Mouse (Mus musculus) left cerebral cortex, postnatal 36 days (tissue): ENCODE measurements around the gene Tmem38a. TPM values are rescaled to one million over a fixed set of nuclear protein-coding genes. Genes with fewer than 3 reads are reported as not detected.
A peak's percentile ranks its signal among the peaks of the same experiment; 100 is the strongest.

Experiments used
- DNase-seq, 2 experiments: peaks; one replicate each; pipeline ENCODE4 v3.0.0; 2021 to 2022; ENCODE audit warnings: low spot score in 2 of 2, mixed read lengths in 1 of 2
- intact Hi-C: fragments of 180-260 bp; cut with DNase I; formaldehyde crosslinking; loops from one replicate; pipeline ENCODE4 v1.15.1; 2025
- total RNA-seq, 2 experiments: library from RNA; stranded (reverse); gene quantifications; 2 replicates each; pipeline ENCODE4 v1.2.3; 2021

Gene Tmem38a
- 100 to 1,000 TPM; 121 to 137 TPM for total RNA-seq

GRCm38 (mm10) chr8:72571611-72572473 lies at the start of gene Tmem38a:
Gene Tmem38a, plus strand, starts transcription at chr8:72572055.
- peak; percentile 84 to 90 for DNase-seq
- intact Hi-C loops = loop anchor here (1.0 kb wide), 1 partner anchor 24 kb away; the partner anchor contains the start of gene Med26

GRCm38 (mm10) chr8:72532103-72532502 lies 39.8 kb upstream of the Tmem38a start:
- intact Hi-C loops = no loop called here
- no peak for DNase-seq

GRCm38 (mm10) chr8:72534888-72535287 lies 37.0 kb upstream of the Tmem38a start:
- intact Hi-C loops = no loop called here

GRCm38 (mm10) chr8:72539234-72539633 lies 32.6 kb upstream of the Tmem38a start:
- intact Hi-C loops = no loop called here
- DNase-seq = no peak

More at GRCm38 (mm10) chr8:72534888-72535287, 37.0 kb upstream of the Tmem38a start:
- DNase-seq = no peak

GRCm38 (mm10) chr8:72547122-72547801 lies 24.6 kb upstream of the Tmem38a start:
- intact Hi-C loops = no loop called here
- DNase-seq = peak in 1 of 2 experiments; percentile 15

GRCm38 (mm10) chr8:72547802-72548643 lies 23.8 kb upstream of the Tmem38a start, which contains the start of gene Med26:
Gene Med26, minus strand, starts transcription at chr8:72548270.
- DNase-seq = peak; percentile 98 to 99
- intact Hi-C loops = loop anchor here (1.0 kb wide), 2 partner anchors 23 to 56 kb away; partner anchors contain the start of genes Slc35e1 and Smim7

GRCm38 (mm10) chr8:72548644-72549313 lies 23.1 kb upstream of the Tmem38a start:
- DNase-seq = peak in 1 of 2 experiments; percentile 5
- intact Hi-C loops = loop anchor here (1.0 kb wide), 2 partner anchors 23 to 56 kb away; partner anchors contain the start of genes Slc35e1 and Smim7

GRCm38 (mm10) chr8:72549314-72549892 lies 22.5 kb upstream of the Tmem38a start:
- intact Hi-C loops = no loop called here
- DNase-seq = no peak

GRCm38 (mm10) chr8:72555770-72556169 lies 16.1 kb upstream of the Tmem38a start:
- DNase-seq = no peak
- intact Hi-C loops = no loop called here

GRCm38 (mm10) chr8:72561111-72561689 lies 10.7 kb upstream of the Tmem38a start:
- DNase-seq = no peak
- intact Hi-C loops = no loop called here

GRCm38 (mm10) chr8:72565970-72566369 lies 5.9 kb upstream of the Tmem38a start:
- intact Hi-C loops = no loop called here

GRCm38 (mm10) chr8:72570633-72571610 lies 933 bp upstream of the Tmem38a start, which contains the start of gene Smim7:
Gene Smim7, minus strand, starts transcription at chr8:72571088.
- peak; percentile 97 for DNase-seq
- intact Hi-C loops = loop anchor here (1.0 kb wide), 1 partner anchor 23 kb away; the partner anchor contains the start of gene Med26

More at GRCm38 (mm10) chr8:72565970-72566369, 5.9 kb upstream of the Tmem38a start:
- DNase-seq = no peak

GRCm38 (mm10) chr8:72572507-72572906 lies 652 bp downstream of the Tmem38a start:
- intact Hi-C loops = no loop called here
- no peak for DNase-seq

GRCm38 (mm10) chr8:72573450-72573849 lies 1.6 kb downstream of the Tmem38a start:
- peak in 1 of 2 experiments; percentile 27 for DNase-seq
- intact Hi-C loops = no loop called here

- intact Hi-C loops = no loop called here
- no peak for DNase-seq
These were observed 4.1 kb downstream of the Tmem38a start for GRCm38 (mm10) chr8:72575915-72576314.

GRCm38 (mm10) chr8:72577266-72577665 lies 5.4 kb downstream of the Tmem38a start:
- intact Hi-C loops = no loop called here
- DNase-seq = no peak

- intact Hi-C loops = no loop called here
- DNase-seq = no peak
These were observed 6.1 kb downstream of the Tmem38a start for GRCm38 (mm10) chr8:72577941-72578340.
